Mouse (Mus musculus) MEL (cell line): ENCODE results near the gene Gm8909.

Experiments
- CHD2 ChIP-seq: IDR thresholded peaks from 2 replicates; pipeline ENCODE4 v1.6.1; 2011; ENCODE audit warnings: low read length, improper control_type of control experiment
- CTCF ChIP-seq, 3 experiments: IDR thresholded peaks in 2 of 3; conservative IDR thresholded peaks in 1 of 3; 2 replicates each; pipeline ENCODE4 v1.5.1; 2011 to 2012; ENCODE audit warnings: low read length in 3 of 3, low read depth in 2 of 3, mild to moderate bottlenecking in 2 of 3, improper control_type of control experiment in 1 of 3, inconsistent platforms in 1 of 3, mixed read lengths in 1 of 3, moderate library complexity in 1 of 3; ENCODE audit not compliant: control insufficient read depth in 1 of 3, insufficient read depth in 1 of 3, poor library complexity in 1 of 3, severe bottlenecking in 1 of 3
- EP300 ChIP-seq, 2 experiments: IDR thresholded peaks; 2 replicates each; pipeline ENCODE4 v1.6.1; 2011; ENCODE audit warnings: improper control_type of control experiment in 2 of 2, low read length in 2 of 2, low read depth in 1 of 2, mild to moderate bottlenecking in 1 of 2
- MYB ChIP-seq: IDR thresholded peaks from 2 replicates; pipeline ENCODE4 v1.6.1; 2011; ENCODE audit warnings: mild to moderate bottlenecking, low read depth, low read length, improper control_type of control experiment
- NRF1 ChIP-seq: IDR thresholded peaks from 2 replicates; pipeline ENCODE4 v1.6.1; 2014; ENCODE audit warnings: low read depth, mild to moderate bottlenecking, inconsistent platforms, low read length, improper control_type of control experiment, moderate library complexity; ENCODE audit not compliant: poor library complexity, insufficient read depth, severe bottlenecking
- TAL1 ChIP-seq: IDR thresholded peaks from 2 replicates; pipeline ENCODE4 v1.6.1; 2012; ENCODE audit warnings: mild to moderate bottlenecking, inconsistent platforms, low read length, moderate library complexity, mixed read lengths
- ZC3H11A ChIP-seq: IDR thresholded peaks from 2 replicates; pipeline ENCODE4 v1.6.1; 2012; ENCODE audit warnings: low read depth, mild to moderate bottlenecking, inconsistent platforms, low read length, improper control_type of control experiment

GRCm38 (mm10) chr17:36194471-36194870, 26.1 kb upstream of the Gm8909 start:
- TF ChIP-seq NRF1 (no peak), CHD2 (no peak), TAL1 (no peak), ZC3H11A (no peak), CTCF (IDR thresholded peaks at IDR 0.05 in 2 of 3, conservative IDR thresholded peaks at IDR 0.05 in 1 of 3; ENCODE audit: control insufficient read depth in 1 of 3, insufficient read depth in 1 of 3, low read depth in 2 of 3, low read length in 3 of 3, poor library complexity in 1 of 3, severe bottlenecking in 1 of 3) (no peak), EP300 (IDR thresholded peaks at IDR 0.05; ENCODE audit: low read depth in 1 of 2, low read length in 2 of 2) (no peak), MYB (no peak)
